Mouse (Mus musculus): ENCODE results near the gene Lnx1. TPM values are rescaled to one million over a fixed set of nuclear protein-coding genes. Genes with fewer than 3 reads are reported as not detected.

The Lnx1 gene
- polyA plus RNA-seq, 1 experiment = 1.7 TPM

GRCm38 (mm10) chr5:74649122-74649521 lies 53.6 kb downstream of the Lnx1 start:
- no peak overlapping the region for H3K27ac ChIP-seq (replicated peaks; ENCODE audit: low read depth, low read length)
- no peak overlapping the region for H3K4me3 ChIP-seq (ENCODE audit: insufficient read depth, low read depth, low read length)
- peaks cover 2% of the 10 kb centered on the region for H3K4me1 ChIP-seq (ENCODE audit: control insufficient read depth, insufficient read depth, insufficient read length, low read length)

- H3K4me1 ChIP-seq (ENCODE audit: control insufficient read depth, insufficient read depth, insufficient read length, low read length) = no peaks in the 10 kb centered on the region; the same call in none of the 2 replicates
- no peak overlapping the region for H3K27ac ChIP-seq (replicated peaks; ENCODE audit: low read depth, low read length)
- no peak overlapping the region for H3K4me3 ChIP-seq (ENCODE audit: insufficient read depth, low read depth, low read length)
Measured at GRCm38 (mm10) chr5:74648216-74648615, 54.5 kb downstream of the Lnx1 start.

GRCm38 (mm10) chr5:74647584-74647984 lies 55.1 kb downstream of the Lnx1 start:
- no peak overlapping the region for H3K4me3 ChIP-seq (ENCODE audit: insufficient read depth, low read depth, low read length)
- H3K27ac ChIP-seq (replicated peaks; ENCODE audit: low read depth, low read length) = no peak overlapping the region

DNA sequence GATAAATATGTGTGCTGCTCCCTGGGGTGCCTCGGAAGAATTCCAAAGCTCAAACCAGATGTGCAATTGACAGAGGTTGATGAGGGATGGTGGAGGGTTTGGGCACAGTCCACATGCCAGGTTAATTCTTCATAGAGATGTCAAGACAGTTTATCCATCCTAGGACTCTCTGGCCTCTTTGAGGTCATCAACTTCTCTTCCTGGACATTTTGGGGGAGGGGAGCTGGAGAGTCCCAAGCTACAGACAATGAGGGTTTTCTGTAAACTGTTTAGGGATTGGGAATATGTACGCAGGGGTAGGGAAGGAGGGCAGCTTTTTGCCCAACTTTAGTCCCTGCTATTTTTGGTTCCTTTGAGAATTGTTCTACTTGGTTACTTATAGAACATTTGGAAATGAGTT lies 60.4 kb downstream of the Lnx1 start:
- H3K4me3 ChIP-seq (ENCODE audit: insufficient read depth, low read depth, low read length) = no peak overlapping the region
- H3K4me1 ChIP-seq (ENCODE audit: control insufficient read depth, insufficient read depth, insufficient read length, low read length) = peaks cover 3% of the 10 kb centered on the region
- H3K27ac ChIP-seq (replicated peaks; ENCODE audit: low read depth, low read length) = no peak overlapping the region

More at GRCm38 (mm10) chr5:74647584-74647984, 55.1 kb downstream of the Lnx1 start:
- H3K4me1 ChIP-seq (ENCODE audit: control insufficient read depth, insufficient read depth, insufficient read length, low read length) = no peaks in the 10 kb centered on the region; the same call in none of the 2 replicates

GRCm38 (mm10) chr5:74641000-74641399 lies 61.7 kb downstream of the Lnx1 start:
- Histone ChIP-seq H3K4me1 (ENCODE audit: control insufficient read depth, insufficient read depth, insufficient read length, low read length) (peaks cover 5% of the 10 kb centered on the region), H3K27ac (replicated peaks; ENCODE audit: low read depth, low read length) (no peak overlapping the region), H3K4me3 (ENCODE audit: insufficient read depth, low read depth, low read length) (no peak overlapping the region)

DNA sequence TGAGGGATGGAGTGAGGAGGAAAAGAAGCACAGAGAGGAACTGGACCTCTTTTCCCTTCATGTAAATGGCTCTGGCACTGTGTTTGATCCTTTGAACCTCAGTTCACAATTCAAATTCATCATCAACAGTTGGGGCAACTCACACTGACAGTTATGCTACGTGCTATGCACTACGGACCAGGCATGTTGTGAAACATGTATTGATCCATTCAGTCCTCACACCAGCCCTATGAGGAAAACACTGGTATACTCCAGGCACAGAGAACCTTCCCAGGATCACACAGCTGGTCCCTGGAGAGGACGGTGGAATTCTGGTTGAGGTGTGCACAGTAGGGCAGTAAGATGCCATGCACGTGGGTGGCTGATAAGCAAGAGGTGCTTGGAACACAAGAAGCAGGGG lies 62.2 kb downstream of the Lnx1 start:
- no peak overlapping the region for H3K4me3 ChIP-seq (ENCODE audit: insufficient read depth, low read depth, low read length)
- H3K4me1 ChIP-seq (ENCODE audit: control insufficient read depth, insufficient read depth, insufficient read length, low read length) = peaks cover 5% of the 10 kb centered on the region
- H3K27ac ChIP-seq (replicated peaks; ENCODE audit: low read depth, low read length) = no peak overlapping the region

DNA sequence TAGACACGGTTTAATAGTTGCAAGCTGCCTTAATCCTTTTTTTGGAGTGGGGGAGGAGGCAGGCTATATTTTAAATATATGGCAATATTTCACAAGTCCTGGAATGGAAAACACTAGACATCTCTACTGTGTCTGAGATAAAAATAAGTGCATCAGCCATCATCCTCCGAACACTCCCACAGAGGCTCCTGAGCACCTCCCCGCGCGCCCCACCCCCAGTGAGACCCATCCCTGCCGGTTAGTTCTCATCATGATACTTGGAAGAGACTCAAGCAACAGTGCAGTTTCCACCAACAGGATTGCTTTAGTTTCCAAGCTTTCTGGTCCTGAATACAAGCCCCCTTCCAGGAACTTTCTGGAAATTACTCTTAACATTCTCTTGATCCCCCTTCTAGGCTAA lies 63.2 kb downstream of the Lnx1 start:
- Histone ChIP-seq H3K4me3 (ENCODE audit: insufficient read depth, low read depth, low read length) (no peak overlapping the region), H3K4me1 (ENCODE audit: control insufficient read depth, insufficient read depth, insufficient read length, low read length) (peaks cover 5% of the 10 kb centered on the region), H3K27ac (replicated peaks; ENCODE audit: low read depth, low read length) (no peak overlapping the region)

DNA sequence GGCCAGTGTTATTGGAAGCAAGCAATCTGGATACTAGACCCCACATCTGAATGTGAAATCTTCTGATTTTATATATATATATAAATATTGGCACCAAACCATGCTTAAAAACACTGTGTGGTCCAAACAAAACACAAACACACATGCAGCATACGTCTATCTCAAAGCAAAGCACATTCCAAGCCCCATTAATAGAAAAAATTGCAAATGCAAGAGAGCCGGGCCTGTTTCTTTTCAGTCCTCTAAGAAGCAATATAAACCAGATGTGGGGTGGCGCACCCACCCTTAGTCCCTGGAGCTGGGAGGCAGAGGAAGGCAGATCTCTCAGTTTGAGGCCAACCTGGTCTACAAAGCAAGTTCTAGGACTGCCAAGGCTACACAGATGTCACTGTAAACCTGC lies 68.3 kb downstream of the Lnx1 start:
- no peak overlapping the region for H3K4me3 ChIP-seq (ENCODE audit: insufficient read depth, low read depth, low read length)
- peaks cover 8% of the 10 kb centered on the region; the same call in 1 of the 2 replicates for H3K4me1 ChIP-seq (ENCODE audit: control insufficient read depth, insufficient read depth, insufficient read length, low read length)
- no peak overlapping the region for H3K27ac ChIP-seq (replicated peaks; ENCODE audit: low read depth, low read length)

DNA sequence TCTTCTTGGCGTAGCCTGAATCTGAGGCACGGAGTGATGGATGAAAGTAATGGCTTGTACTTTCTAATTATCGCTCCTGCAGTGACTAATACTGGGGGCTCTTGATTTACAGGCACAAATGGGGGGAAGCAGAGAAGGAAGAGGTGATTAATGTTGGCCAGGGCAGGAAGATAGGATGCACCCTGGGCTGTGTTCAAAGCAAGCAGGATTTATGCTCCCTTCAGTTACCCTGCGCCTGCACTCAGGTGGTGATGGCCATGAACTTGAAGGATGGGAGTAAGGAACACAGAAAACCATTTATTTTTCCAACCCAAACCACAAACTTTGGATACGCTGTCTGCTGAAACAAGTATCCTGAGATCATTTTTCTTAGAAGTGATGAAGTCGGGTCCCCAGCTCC lies 69.3 kb downstream of the Lnx1 start:
- Histone ChIP-seq H3K4me1 (ENCODE audit: control insufficient read depth, insufficient read depth, insufficient read length, low read length) (peaks cover 10% of the 10 kb centered on the region; the same call in 1 of the 2 replicates), H3K4me3 (ENCODE audit: insufficient read depth, low read depth, low read length) (no peak overlapping the region), H3K27ac (replicated peaks; ENCODE audit: low read depth, low read length) (no peak overlapping the region)

DNA sequence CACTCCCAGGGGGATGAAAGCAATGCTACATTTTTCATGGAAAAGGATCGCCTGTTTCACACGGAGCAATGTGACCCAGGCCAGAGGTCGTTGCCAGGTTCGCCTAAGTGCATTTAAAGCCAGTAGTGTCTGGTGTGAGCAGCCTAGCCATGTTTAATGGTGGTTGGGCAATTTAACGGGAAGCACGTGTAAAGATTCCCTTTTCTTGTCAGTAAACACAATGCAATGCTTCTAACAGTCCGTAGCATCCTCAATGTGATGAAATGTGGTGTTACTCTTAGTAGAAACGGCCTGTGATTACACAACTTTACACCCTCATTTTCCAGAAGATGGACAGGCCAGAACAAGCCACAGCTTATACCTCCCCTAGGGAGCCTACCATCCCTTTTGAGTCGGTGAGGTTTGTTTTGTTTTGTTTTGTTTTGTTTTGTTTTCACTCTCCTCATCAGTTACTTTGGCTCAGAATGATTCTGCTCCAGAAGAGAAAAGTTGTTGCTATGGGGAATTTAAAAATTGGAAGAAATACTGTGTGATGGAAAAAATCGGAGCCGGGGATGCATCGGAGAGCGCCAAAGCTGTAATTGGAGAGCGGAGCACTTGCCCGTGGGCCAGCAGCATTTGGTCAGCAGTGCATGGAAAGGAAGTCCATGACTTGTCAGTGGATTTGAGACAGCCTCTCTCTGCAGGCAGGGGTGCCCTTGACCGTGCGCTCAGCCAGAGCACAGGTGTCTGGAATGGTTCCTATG lies 70.2 kb downstream of the Lnx1 start:
- Histone ChIP-seq H3K27ac (replicated peaks; ENCODE audit: low read depth, low read length) (no peak overlapping the region), H3K4me1 (ENCODE audit: control insufficient read depth, insufficient read depth, insufficient read length, low read length) (peaks cover 14% of the 10 kb centered on the region), H3K4me3 (ENCODE audit: insufficient read depth, low read depth, low read length) (no peak overlapping the region)

GRCm38 (mm10) chr5:74628001-74628400 lies 74.7 kb downstream of the Lnx1 start:
- Histone ChIP-seq H3K4me3 (ENCODE audit: insufficient read depth, low read depth, low read length) (no peak overlapping the region), H3K27ac (replicated peaks; ENCODE audit: low read depth, low read length) (no peak overlapping the region), H3K4me1 (ENCODE audit: control insufficient read depth, insufficient read depth, insufficient read length, low read length) (peaks cover 6% of the 10 kb centered on the region)

DNA sequence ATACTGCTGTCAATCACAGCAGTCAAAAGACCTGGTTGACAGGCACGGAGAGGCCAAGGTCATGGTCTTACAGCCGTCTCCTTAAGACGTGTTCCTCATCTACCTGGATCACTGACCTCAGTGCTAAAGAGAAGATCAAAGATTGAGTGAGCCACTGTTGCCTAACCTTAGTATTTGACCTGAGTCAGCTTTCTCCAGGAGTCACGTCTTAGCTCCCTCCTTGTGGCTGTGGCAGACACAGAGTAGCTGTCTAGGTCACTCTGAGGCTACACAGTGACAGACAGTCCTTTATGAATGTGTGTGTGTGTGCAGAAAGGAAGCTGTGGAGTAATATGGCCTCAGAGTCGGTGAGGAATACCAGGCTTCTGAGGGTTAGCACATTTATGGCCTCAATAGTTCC lies 78.3 kb downstream of the Lnx1 start:
- Histone ChIP-seq H3K4me3 (ENCODE audit: insufficient read depth, low read depth, low read length) (no peak overlapping the region), H3K4me1 (ENCODE audit: control insufficient read depth, insufficient read depth, insufficient read length, low read length) (peaks cover 6% of the 10 kb centered on the region), H3K27ac (replicated peaks; ENCODE audit: low read depth, low read length) (no peak overlapping the region)

DNA sequence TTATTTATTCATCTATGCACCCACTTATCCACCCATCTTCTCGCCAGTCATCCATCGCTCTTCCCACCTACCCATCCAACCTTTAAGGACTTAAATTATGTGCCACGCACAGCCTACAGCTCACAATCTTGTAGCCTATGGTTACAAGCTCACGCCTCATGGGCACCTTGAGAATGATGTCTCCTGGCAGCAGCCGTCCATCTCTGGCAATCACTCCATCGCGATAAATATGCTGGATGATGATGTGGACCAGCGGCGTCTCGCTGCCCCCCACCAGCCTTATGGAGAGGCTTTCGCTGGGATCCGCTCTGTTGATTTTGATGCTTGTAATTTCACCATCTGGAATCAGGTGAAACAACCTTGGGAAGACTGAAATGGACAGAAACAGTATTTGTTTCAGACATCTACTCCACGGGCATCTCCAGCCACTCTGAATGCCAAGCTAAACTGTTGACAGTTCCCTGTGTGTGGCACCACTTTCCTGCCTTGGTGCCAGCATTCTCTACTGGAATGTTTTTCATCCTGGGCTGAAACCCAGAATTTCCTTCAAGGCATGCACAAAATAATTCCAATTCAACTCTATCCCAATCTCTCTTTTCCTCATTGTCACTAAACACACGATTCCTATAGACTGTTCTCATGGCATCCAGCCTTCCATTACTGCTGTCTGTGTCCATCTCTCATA lies 79.3 kb downstream of the Lnx1 start:
- Histone ChIP-seq H3K27ac (replicated peaks; ENCODE audit: low read depth, low read length) (no peak overlapping the region), H3K4me3 (ENCODE audit: insufficient read depth, low read depth, low read length) (no peak overlapping the region), H3K4me1 (ENCODE audit: control insufficient read depth, insufficient read depth, insufficient read length, low read length) (peaks cover 4% of the 10 kb centered on the region)

- Histone ChIP-seq H3K27ac (replicated peaks; ENCODE audit: low read depth, low read length) (0 out of 2 replicates have a peak overlapping the region, but pooled peaks have one; percentile 10), H3K4me3 (ENCODE audit: insufficient read depth, low read depth, low read length) (no peak overlapping the region), H3K4me1 (ENCODE audit: control insufficient read depth, insufficient read depth, insufficient read length, low read length) (no peaks in the 10 kb centered on the region)
Measured at GRCm38 (mm10) chr5:74621691-74622470, 80.8 kb downstream of the Lnx1 start.

DNA sequence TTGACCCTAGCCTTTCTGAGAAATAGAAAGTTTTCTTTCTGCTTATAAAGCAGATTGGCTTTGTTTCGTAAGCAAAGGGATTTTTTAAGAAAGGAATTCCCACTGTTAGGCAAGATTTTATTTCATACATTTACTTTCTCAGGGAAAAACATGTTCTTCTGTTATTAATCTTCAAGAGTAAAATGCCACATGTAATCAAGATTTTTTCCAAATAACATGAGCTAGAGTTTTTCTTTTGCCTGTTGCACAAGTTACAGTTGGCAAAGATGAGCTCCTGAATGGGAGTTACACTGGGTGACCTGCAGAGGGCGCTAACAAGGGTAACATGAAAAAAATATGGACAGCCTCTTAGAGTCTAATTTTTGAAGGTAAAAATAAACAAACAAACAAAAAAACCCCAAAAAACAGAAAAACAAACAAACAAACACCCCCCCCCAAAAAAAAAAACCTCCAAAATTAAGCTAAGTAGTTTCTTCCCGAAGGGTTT lies 84.1 kb downstream of the Lnx1 start:
- no peaks in the 10 kb centered on the region for H3K4me1 ChIP-seq (ENCODE audit: control insufficient read depth, insufficient read depth, insufficient read length, low read length)
- no peak overlapping the region for H3K27ac ChIP-seq (replicated peaks; ENCODE audit: low read depth, low read length)
- no peak overlapping the region for H3K4me3 ChIP-seq (ENCODE audit: insufficient read depth, low read depth, low read length)

All from brown adipose tissue, adult 24 weeks (tissue).